Mouse (Mus musculus) C2C12 (cell line): ENCODE data around the gene Nppc. TPM values are rescaled to one million over a fixed set of nuclear protein-coding genes. Genes with fewer than 3 reads are reported as not detected.

ENCODE experiments used
- H3K27me3 ChIP-seq: one replicate; pipeline ENCODE4 v1.6.1; 2011; ENCODE audit not compliant: control insufficient read depth, insufficient read depth, insufficient read length
- H3K36me3 ChIP-seq: one replicate; pipeline ENCODE4 v1.6.1; 2011; ENCODE audit not compliant: control insufficient read depth, insufficient read depth
- H3K4me3 ChIP-seq: one replicate; pipeline ENCODE4 v1.5.1; 2011; ENCODE audit warnings: mild to moderate bottlenecking, control low read depth; ENCODE audit not compliant: poor library complexity, insufficient read depth, severe bottlenecking
- H3K79me2 ChIP-seq: one replicate; pipeline ENCODE4 v1.6.1; 2011; ENCODE audit not compliant: control insufficient read depth, insufficient read depth
- H3K79me3 ChIP-seq: one replicate; pipeline ENCODE4 v1.6.1; 2011; ENCODE audit warnings: low read depth, control low read depth
- H3ac ChIP-seq: one replicate; pipeline ENCODE3; 2011; ENCODE audit warnings: low read depth; ENCODE audit not compliant: control insufficient read depth, insufficient read length
- CEBPB ChIP-seq: IDR thresholded peaks from one replicate; pipeline ENCODE4 v1.6.1; 2011; ENCODE audit warnings: low read depth, mild to moderate bottlenecking, control low read depth, moderate library complexity
- CTCF ChIP-seq: IDR thresholded peaks from one replicate; pipeline ENCODE4 v1.5.1; 2011; ENCODE audit not compliant: control insufficient read depth, insufficient read depth, insufficient read length
- FOSL1 ChIP-seq: IDR thresholded peaks from one replicate; pipeline ENCODE4 v1.8.0; 2011; ENCODE audit warnings: mild to moderate bottlenecking, low read length; ENCODE audit not compliant: poor library complexity, insufficient read depth, severe bottlenecking
- MAX ChIP-seq: IDR thresholded peaks from one replicate; pipeline ENCODE4 v1.6.1; 2011; ENCODE audit warnings: mild to moderate bottlenecking, control low read depth
- MYOD1 ChIP-seq: IDR thresholded peaks from one replicate; pipeline ENCODE4 v1.6.1; 2011; ENCODE audit warnings: low read depth; ENCODE audit not compliant: control insufficient read depth, insufficient read length
- MYOG ChIP-seq: IDR thresholded peaks from one replicate; pipeline ENCODE4 v1.6.1; 2011; ENCODE audit not compliant: control insufficient read depth, insufficient read length; ENCODE audit errors: extremely low read depth
- USF1 ChIP-seq: IDR thresholded peaks from one replicate; pipeline ENCODE4 v1.6.1; 2011; ENCODE audit warnings: low read depth, mild to moderate bottlenecking, control low read depth, moderate library complexity
- polyA plus RNA-seq: library from polyadenylated mRNA; unstranded; fragments of >200 nt; fragmentation: generic; extraction: Trizol; gene quantifications from one replicate; pipeline ENCODE4 v1.2.1, GENCODE M21; 2012; ENCODE audit warnings: missing spikeins

Nppc gene
- polyA plus RNA-seq, 1 experiment, result not detected

DNA sequence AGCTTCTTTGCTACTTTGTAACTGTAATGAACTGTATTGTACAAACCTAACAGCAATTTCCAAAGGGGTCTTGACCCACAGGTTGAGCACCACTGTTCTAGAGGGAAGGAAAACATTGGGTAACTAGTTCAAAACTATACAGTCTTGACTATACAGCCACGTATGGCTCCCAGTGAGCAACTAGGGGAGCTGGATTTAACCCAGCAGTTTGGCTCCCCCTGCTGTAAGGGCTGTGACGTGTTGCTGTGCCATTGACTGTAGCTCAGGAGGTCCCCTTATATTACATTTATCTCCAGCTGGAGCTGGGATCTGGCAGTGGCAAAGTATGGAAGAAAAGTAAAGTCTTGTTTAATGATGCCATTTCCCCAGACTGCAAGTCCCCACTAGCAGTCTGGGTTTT lies 28.4 kb upstream of the Nppc start:
- no peaks in the 10 kb centered on the region for H3K79me2 ChIP-seq
- H3K36me3 ChIP-seq, result no peaks in the 10 kb centered on the region
- no peak overlapping the region for H3ac ChIP-seq
- H3K79me3 ChIP-seq, result no peaks in the 10 kb centered on the region
- no peak for TF ChIP-seq FOSL1
- TF ChIP-seq CTCF, result peak; percentile 13
- no peaks in the 10 kb centered on the region for H3K27me3 ChIP-seq
- H3K4me3 ChIP-seq, result no peak overlapping the region

- H3K27me3 ChIP-seq, result no peaks in the 10 kb centered on the region
- no peaks in the 10 kb centered on the region for H3K36me3 ChIP-seq
These were observed 26.6 kb upstream of the Nppc start for GRCm38 (mm10) chr1:86696948-86697347.

GRCm38 (mm10) chr1:86691027-86691426 lies 20.7 kb upstream of the Nppc start:
- Histone ChIP-seq H3K27me3 (peaks cover 9% of the 10 kb centered on the region), H3K36me3 (no peaks in the 10 kb centered on the region), H3K79me3 (no peaks in the 10 kb centered on the region), H3K79me2 (no peaks in the 10 kb centered on the region), H3ac (no peak overlapping the region), H3K4me3 (no peak overlapping the region)
- TF ChIP-seq CEBPB, result no peak
- TF ChIP-seq FOSL1, result no peak
- TF ChIP-seq USF1, result no peak
- no peak for TF ChIP-seq CTCF
- no peak for TF ChIP-seq MAX
- TF ChIP-seq MYOD1, result no peak
- TF ChIP-seq MYOG, result no peak

More at GRCm38 (mm10) chr1:86696948-86697347, 26.6 kb upstream of the Nppc start:
- H3K79me2 ChIP-seq, result no peaks in the 10 kb centered on the region
- TF ChIP-seq USF1 (no peak), CTCF (no peak), MYOG (no peak), MYOD1 (no peak)
- H3K79me3 ChIP-seq, result no peaks in the 10 kb centered on the region
- H3ac ChIP-seq, result no peak overlapping the region
- H3K4me3 ChIP-seq, result no peak overlapping the region

DNA sequence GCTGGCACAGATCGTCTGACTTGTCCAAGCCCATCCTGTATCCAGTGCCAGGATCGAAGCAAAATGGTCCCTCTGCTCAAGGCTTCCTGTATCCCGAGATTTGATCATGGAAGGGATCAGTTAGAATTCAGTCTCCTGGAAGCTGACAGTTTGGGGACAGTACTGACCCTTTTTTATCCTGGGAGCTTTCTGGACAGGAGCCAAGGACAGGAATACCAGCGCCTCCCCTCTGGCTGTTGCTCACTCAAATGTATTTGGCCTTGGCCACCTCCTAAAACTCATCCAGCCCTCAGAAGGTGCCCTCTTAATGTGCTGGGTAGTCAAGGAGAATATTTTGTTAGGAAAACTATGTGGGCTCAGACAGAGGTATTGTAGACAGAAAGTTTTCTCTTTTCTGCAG lies 16.9 kb upstream of the Nppc start:
- Histone ChIP-seq H3K27me3 (peaks cover 26% of the 10 kb centered on the region), H3K36me3 (no peaks in the 10 kb centered on the region), H3K79me3 (no peaks in the 10 kb centered on the region), H3ac (no peak overlapping the region), H3K79me2 (no peaks in the 10 kb centered on the region), H3K4me3 (no peak overlapping the region)
- TF ChIP-seq MAX, result no peak
- TF ChIP-seq MYOG, result no peak
- no peak for TF ChIP-seq MYOD1
- TF ChIP-seq FOSL1, result no peak
- no peak for TF ChIP-seq CTCF

DNA sequence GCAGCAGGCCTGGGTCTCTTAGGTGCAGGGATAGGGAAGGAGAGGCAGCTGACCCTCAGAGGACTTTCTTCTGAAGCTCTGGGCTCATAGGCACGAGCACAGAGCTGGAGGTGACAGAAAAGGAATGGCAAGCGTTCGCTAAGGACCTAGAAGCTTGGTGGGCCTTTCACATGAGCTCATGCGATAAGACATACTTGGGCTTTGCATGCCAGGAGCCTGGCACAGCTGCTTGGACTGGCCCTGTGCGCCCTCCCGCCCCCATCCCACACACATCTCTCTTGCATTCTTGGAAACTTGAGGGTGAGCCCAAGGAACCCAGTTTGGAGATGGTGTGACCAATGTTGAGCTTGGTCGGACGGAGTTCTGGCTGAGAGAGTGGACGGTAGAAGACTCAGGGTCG lies 8.3 kb upstream of the Nppc start:
- H3K27me3 ChIP-seq, result peaks cover 43% of the 10 kb centered on the region
- TF ChIP-seq MYOD1 (no peak), MAX (no peak), FOSL1 (no peak)
- no peaks in the 10 kb centered on the region for H3K36me3 ChIP-seq

DNA sequence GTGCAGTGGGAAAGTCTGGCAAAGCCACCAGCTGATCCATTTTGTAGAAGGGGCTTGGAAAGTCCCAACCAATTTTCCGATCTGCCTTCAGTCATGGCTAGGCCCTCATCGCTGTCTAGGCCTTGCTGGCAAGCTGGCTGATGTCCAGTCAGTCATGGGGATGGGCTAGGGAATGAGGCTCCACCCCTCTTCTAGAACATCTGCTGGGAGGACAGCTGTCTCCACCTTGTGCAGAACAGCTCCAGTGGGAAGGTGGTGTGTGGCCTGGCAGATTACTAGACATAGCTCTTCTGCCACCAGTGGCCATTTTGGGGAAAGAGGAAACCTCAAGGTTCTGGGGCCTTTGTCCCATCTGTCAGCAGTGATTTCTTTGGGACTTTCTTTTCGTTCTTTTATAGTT lies 7.3 kb upstream of the Nppc start:
- H3K27me3 ChIP-seq, result peaks cover 38% of the 10 kb centered on the region
- no peak for TF ChIP-seq FOSL1
- no peak for TF ChIP-seq MAX
- no peak for TF ChIP-seq CEBPB
- TF ChIP-seq MYOD1, result no peak
- H3ac ChIP-seq, result no peak overlapping the region
- H3K79me2 ChIP-seq, result no peaks in the 10 kb centered on the region
- no peak overlapping the region for H3K4me3 ChIP-seq
- no peaks in the 10 kb centered on the region for H3K79me3 ChIP-seq
- no peaks in the 10 kb centered on the region for H3K36me3 ChIP-seq

More for the DNA sequence above, 8.3 kb upstream of the Nppc start:
- H3K79me2 ChIP-seq, result no peaks in the 10 kb centered on the region
- no peak overlapping the region for H3ac ChIP-seq
- H3K79me3 ChIP-seq, result no peaks in the 10 kb centered on the region
- H3K4me3 ChIP-seq, result no peak overlapping the region
